ENCODE assay signal across 20 mouse cellular contexts in genomic region chr4:55874276-55874675, GRCm38 (mm10).
DNase-seq lines count a peak whose midpoint lies in the region; ATAC-seq lines count a peak whose summit lies in the region.
"Had no signal": no experiment of that assay in that cellular context is flagged by ENCODE, and none has a peak within 500 bp of the region (broad histone marks: within the 10 kb centered on the region; RNA-seq: fewer than 3 reads in every experiment).

No protein-coding gene starts in this region.

- peak; percentile 59 for DNase-seq in forebrain, embryonic 14.5 days (ENCODE audit: low spot score)
- peak; percentile 3 to 5 for DNase-seq in left cerebral cortex, postnatal 14 days (ENCODE audit: low spot score in 2 of 2)
- DNase-seq in left cerebral cortex, adult 18-20 months (ENCODE audit: low spot score in 2 of 2), result no peak
- DNase-seq in brain, embryonic 18.5 days (ENCODE audit: low read depth, low spot score), result peak; percentile 52
- DNase-seq: cerebellum, adult 18-20 months; cerebellum, adult 9-11 months; gastrocnemius, adult 2 months; gastrocnemius, postnatal 14 days had no signal

- H3K36me3 ChIP-seq in forebrain, embryonic 14.5 days (ENCODE audit: control insufficient read depth, insufficient read depth, low read length), result no peaks in the 10 kb centered on the region
- no peaks in the 10 kb centered on the region for H3K36me3 ChIP-seq in forebrain, embryonic 13.5 days (ENCODE audit: poor library complexity, severe bottlenecking)
- H3K36me3 ChIP-seq: embryonic facial prominence, embryonic 12.5 days; embryonic facial prominence, embryonic 15.5 days; forebrain, embryonic 12.5 days; G1E; hindbrain, embryonic 12.5 days; hindbrain, embryonic 15.5 days had no signal

- WGBS in forebrain, embryonic 14.5 days, result 77% methylated on average over 4 of the region's 4 CpGs
- 85% methylated on average over 4 of the region's 4 CpGs for WGBS in forebrain, embryonic 13.5 days

- H3K4me2 ChIP-seq in forebrain, embryonic 14.5 days (ENCODE audit: low read length), result no peak overlapping the region
- H3K4me2 ChIP-seq in forebrain, embryonic 13.5 days, result no peak overlapping the region
- H3K4me2 ChIP-seq: embryonic facial prominence, embryonic 12.5 days; embryonic facial prominence, embryonic 15.5 days; forebrain, embryonic 12.5 days; heart, embryonic 11.5 days; hindbrain, embryonic 12.5 days; hindbrain, embryonic 15.5 days had no signal

- H3K9me3 ChIP-seq in forebrain, embryonic 14.5 days (replicated peaks; ENCODE audit: control insufficient read depth, low read length), result no peaks in the 10 kb centered on the region
- H3K9me3 ChIP-seq in forebrain, embryonic 13.5 days (replicated peaks), result no peaks in the 10 kb centered on the region
- H3K9me3 ChIP-seq: embryonic facial prominence, embryonic 12.5 days; embryonic facial prominence, embryonic 15.5 days; forebrain, embryonic 12.5 days; hindbrain, embryonic 12.5 days; hindbrain, embryonic 15.5 days had no signal

- intact Hi-C loops in left cerebral cortex, postnatal 14 days (cut with DNase I), result no loop called here

- no peak for ATAC-seq in forebrain, embryonic 14.5 days
- no peak for ATAC-seq in forebrain, embryonic 13.5 days
- ATAC-seq in CD4-positive, CD25-positive, alpha-beta regulatory T cell, adult 4 months, result no peak
- ATAC-seq: intestine, postnatal 0 days; Patski had no signal

- no peaks in the 10 kb centered on the region for H3K4me1 ChIP-seq in forebrain, embryonic 14.5 days (ENCODE audit: control insufficient read depth, insufficient read depth, low read length)
- H3K4me1 ChIP-seq in forebrain, embryonic 13.5 days, result no peaks in the 10 kb centered on the region
- H3K4me1 ChIP-seq: embryonic facial prominence, embryonic 12.5 days; forebrain, embryonic 12.5 days; hindbrain, embryonic 12.5 days; hindbrain, embryonic 15.5 days had no signal

- H3K27me3 ChIP-seq in forebrain, embryonic 14.5 days (replicated peaks; ENCODE audit: control insufficient read depth, insufficient read depth, low read length), result no peaks in the 10 kb centered on the region
- no peaks in the 10 kb centered on the region for H3K27me3 ChIP-seq in forebrain, embryonic 13.5 days
- H3K27me3 ChIP-seq: CH12.LX; embryonic facial prominence, embryonic 12.5 days; embryonic facial prominence, embryonic 15.5 days; forebrain, embryonic 12.5 days; hindbrain, embryonic 12.5 days; hindbrain, embryonic 15.5 days; Patski had no signal

- H3K4me3 ChIP-seq in forebrain, embryonic 14.5 days (ENCODE audit: low read depth, low read length), result no peak overlapping the region
- H3K4me3 ChIP-seq in forebrain, embryonic 13.5 days, result no peak overlapping the region
- H3K4me3 ChIP-seq: embryonic facial prominence, embryonic 12.5 days; embryonic facial prominence, embryonic 15.5 days; forebrain, embryonic 12.5 days; gastrocnemius, adult 2 months; hindbrain, embryonic 12.5 days; hindbrain, embryonic 15.5 days had no signal

- H3K9ac ChIP-seq in forebrain, embryonic 14.5 days (ENCODE audit: low read length), result no peak overlapping the region
- no peak overlapping the region for H3K9ac ChIP-seq in forebrain, embryonic 13.5 days
- H3K9ac ChIP-seq: embryonic facial prominence, embryonic 12.5 days; embryonic facial prominence, embryonic 15.5 days; forebrain, embryonic 12.5 days; hindbrain, embryonic 12.5 days; hindbrain, embryonic 15.5 days had no signal

- no peak overlapping the region for H3K27ac ChIP-seq in forebrain, embryonic 14.5 days (ENCODE audit: low read depth, low read length)
- no peak overlapping the region for H3K27ac ChIP-seq in forebrain, embryonic 13.5 days
- H3K27ac ChIP-seq: embryonic facial prominence, embryonic 12.5 days; embryonic facial prominence, embryonic 15.5 days; forebrain, embryonic 12.5 days; hindbrain, embryonic 12.5 days; hindbrain, embryonic 15.5 days had no signal

Comparison
In these comparisons a context has a peak if more than half of its experiments do, and no peak if none do; other contexts are left out.
1. DNase-seq: peak in forebrain, embryonic 14.5 days (single experiment), left cerebral cortex, postnatal 14 days (2 of 2) and brain, embryonic 18.5 days (single experiment); none in left cerebral cortex, adult 18-20 months (0 of 2).